Mouse (Mus musculus) 3T3-L1 (cell line): ENCODE data around the gene Gm19410.

Source experiments
- DNase-seq: peaks from one replicate; pipeline ENCODE4 v3.0.0-alpha.2; 2015; ENCODE audit warnings: low read depth, low spot score

Gm19410 gene

GRCm38 (mm10) chr8:35765499-35766193 is at the start of gene Gm19410:
Gene Gm19410, plus strand, starts transcription at chr8:35765790.
- no peak for DNase-seq

GRCm38 (mm10) chr8:35730776-35731175 is 34.8 kb upstream of the Gm19410 start:
- no peak for DNase-seq

GRCm38 (mm10) chr8:35735438-35735837 is 30.2 kb upstream of the Gm19410 start:
- peak; percentile 33 for DNase-seq

- no peak for DNase-seq
Measured at GRCm38 (mm10) chr8:35756202-35756601, 9.4 kb upstream of the Gm19410 start.

- no peak for DNase-seq
Measured at GRCm38 (mm10) chr8:35765020-35765419, 570 bp upstream of the Gm19410 start.

- no peak for DNase-seq
Measured at GRCm38 (mm10) chr8:35773508-35773907, 7.9 kb downstream of the Gm19410 start.
